Mouse (Mus musculus): ENCODE measurements around the gene Pdzd2.

- no peak for TF ChIP-seq EP300 (IDR thresholded peaks at IDR 0.05)
- no peak for TF ChIP-seq CTCF (IDR thresholded peaks at IDR 0.05)
Observed at GRCm38 (mm10) chr15:12728381-12728780, 11.3 kb downstream of the Pdzd2 start.
